Mouse (Mus musculus) splenic B cell, adult 2 months (primary cell): ENCODE results near the gene Gm16429.
"Not testable (repeated sequence)": the region's sequence is repeated elsewhere in the genome, so short reads cannot be mapped to it uniquely, and the experiment has no call there.

Source experiments
- DNase-seq: peaks from one replicate; pipeline ENCODE4 v3.0.0-alpha.2; 2011; ENCODE audit warnings: low read depth, low spot score
- H3K27me3 ChIP-seq: 2 replicates; pipeline ENCODE4 v1.6.1; 2012; ENCODE audit warnings: mild to moderate bottlenecking, low read length, moderate library complexity, mixed read lengths; ENCODE audit not compliant: control insufficient read depth, poor library complexity, insufficient read depth, severe bottlenecking
- H3K36me3 ChIP-seq: 2 replicates; pipeline ENCODE4 v1.6.1; 2012; ENCODE audit warnings: mild to moderate bottlenecking, low read length, moderate library complexity, mixed read lengths; ENCODE audit not compliant: control insufficient read depth, poor library complexity, insufficient read depth, severe bottlenecking

Gene Gm16429

DNA sequence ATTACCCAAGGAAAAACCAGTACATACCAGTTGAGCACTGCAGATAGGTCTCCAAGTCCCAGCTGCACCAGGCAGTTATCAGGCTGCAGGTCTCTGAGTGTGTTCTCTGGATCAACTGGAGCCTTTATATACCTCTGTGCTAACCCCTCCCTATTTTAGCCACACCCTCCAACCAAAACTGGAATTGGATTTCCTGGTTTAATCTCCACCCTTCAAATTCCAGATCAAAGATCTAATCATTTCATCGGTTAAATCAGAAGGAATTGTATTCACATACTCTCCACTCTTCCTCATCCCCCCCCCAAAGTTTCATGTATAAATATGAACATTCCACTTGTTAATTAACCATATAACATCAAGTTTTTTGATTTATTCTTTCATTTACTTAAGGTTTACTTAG lies at the start of gene Gm16429:
TSS of gene Gm16429 (minus strand) at position 101 of the 400 bp plus-strand sequence.
- H3K27me3 ChIP-seq, H3K36me3 ChIP-seq, DNase-seq: not testable (repeated sequence)
